Mouse (Mus musculus) telencephalon, adult 2 months (tissue): ENCODE data around the gene Rps10.

Source experiments
- DNase-seq: peaks from one replicate; pipeline ENCODE4 v3.0.0-alpha.2; 2011; ENCODE audit warnings: low read depth, low spot score

Rps10 gene

DNA sequence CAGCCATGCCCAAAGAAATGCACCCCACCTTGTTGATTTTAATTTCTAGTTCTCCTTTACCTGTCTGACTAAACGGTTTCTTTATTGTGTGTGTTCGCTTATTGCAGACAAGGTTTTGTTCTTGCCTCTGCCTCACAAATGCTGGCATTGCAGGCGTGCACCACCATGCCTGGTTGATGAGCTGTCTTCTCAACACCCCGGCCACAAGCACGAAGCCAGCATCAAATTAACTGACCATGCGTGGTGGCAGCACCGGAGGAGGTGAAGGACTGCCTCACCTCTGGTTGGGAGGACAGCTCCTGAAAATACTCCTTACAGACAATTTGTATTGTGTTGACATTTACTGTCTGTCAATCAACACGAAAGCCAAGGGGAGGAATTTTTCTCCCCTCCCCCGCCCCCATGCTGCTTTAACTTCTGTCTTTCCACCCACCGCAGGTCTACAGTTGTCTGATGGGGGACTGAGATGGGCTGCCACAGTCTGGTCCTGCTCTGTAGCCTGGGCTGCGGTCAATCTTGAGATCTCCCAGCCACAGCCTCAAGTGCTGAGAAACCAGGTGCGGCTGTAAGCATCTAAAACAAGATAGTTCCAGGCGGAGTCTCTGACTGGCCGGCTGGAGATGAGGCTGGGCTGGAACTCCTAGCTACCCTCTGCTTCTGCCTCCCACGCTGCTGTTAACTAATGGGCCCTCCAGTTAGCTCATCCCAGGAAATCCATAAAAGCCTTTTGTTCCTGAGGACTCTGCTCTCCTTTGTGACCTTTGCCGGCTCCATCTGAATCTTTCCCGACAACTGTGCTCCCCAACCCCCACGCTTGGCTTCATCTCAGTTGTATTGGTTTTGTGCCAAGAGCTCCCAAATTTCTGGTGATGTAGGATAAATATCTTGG, at the start of gene Rps10:
Gene Rps10, minus strand, starts transcription at position 538 of the 889 bp plus-strand sequence.
- no peak for DNase-seq

- no peak for DNase-seq
Observed at GRCm38 (mm10) chr17:27685550-27685913, 49.1 kb upstream of the Rps10 start.

DNA sequence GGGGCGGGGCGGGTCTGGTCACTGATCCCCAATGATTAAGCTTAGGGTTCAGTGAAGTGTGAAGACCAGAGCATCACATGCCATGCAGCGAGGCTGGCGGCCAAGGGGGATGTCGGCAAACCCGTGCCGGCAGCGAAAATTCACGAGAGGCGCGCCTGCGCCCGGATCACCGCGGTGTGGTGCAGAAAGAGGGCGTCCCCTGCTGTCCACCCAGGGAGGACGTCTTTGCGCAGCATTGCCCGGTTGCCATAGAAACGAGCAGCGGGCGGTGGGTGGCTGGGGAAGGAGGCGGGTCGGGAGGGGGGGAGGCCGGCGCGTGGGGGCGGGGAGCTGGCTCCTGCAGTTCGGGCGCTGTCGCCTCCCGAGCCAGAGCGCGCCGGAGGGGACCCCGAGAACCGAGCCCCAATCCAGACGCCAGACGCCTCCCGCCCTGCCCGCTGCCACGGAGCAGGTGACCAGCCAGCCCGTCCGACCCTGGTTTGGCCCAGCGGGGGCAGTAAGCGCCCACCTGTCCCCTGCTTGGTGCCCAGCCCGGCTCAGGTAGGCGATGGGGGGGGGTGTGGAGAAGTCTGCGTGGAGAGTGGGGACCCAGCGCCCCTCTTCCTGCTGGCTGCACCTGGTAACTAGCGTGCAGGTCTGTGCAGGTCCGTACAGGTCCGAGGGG, 48.5 kb upstream of the Rps10 start:
- DNase-seq: peak; percentile 79

DNA sequence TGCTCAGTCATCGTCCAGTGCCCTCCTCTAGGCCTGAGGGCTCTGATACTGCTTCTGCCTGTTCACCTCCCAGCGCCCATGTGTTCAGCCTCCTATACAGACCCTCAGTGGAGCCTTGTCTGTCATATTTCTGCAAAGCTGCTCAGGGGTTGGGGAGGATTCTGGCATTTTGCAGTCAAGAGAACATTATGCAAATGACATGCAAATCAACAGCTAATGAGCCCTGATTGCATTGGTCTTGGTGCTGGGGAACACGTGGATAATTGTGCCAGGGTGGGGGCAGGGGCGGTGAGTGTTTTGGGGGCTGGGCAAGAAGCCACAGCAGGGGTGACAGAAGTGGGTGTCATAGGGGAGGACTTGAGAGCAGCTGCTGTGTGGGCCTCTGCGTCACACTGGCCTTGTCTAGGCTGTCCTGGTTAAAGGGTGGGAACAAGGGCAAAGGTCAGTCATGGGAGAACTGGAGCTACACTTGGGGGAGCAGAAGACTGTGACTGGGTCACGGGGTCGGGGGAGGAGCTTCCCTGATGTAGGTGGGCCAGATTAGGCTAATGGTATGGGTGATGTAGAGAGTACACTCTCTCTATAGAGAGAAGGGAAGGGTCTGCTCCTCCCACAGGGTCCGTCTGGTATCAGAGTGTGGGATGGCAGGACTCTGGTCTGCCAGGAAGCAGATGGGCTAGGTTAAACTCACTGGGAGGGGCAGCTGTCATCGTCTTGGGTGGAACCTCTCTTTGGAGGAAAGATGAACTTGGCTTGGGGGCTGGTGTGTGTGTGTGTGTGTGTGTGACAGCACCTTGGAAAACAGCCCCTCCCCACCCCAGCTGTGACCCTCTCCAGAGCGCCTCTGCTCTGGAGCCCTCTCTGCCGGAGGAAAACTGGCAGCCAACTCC, 42.7 kb upstream of the Rps10 start:
- DNase-seq: no peak

DNA sequence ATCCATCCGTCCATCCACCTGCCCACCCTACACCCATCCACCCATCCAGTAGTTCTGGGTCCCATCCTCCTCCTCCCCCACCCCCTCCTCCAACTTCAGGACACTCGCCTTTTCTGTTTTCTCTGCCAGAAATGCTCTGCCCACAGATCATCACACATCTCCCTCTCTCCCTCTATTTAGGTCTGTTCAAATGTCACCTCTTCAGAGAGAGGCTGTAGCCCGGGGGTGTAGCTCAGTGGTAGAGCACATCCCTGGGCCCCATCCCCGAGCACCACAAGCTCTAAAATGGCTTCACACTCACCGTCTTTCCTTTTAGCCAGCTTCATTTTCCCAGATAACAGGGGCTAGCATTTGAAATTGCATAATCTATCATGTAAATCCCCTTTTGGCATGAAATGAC, 41.3 kb upstream of the Rps10 start:
- no peak for DNase-seq

DNA sequence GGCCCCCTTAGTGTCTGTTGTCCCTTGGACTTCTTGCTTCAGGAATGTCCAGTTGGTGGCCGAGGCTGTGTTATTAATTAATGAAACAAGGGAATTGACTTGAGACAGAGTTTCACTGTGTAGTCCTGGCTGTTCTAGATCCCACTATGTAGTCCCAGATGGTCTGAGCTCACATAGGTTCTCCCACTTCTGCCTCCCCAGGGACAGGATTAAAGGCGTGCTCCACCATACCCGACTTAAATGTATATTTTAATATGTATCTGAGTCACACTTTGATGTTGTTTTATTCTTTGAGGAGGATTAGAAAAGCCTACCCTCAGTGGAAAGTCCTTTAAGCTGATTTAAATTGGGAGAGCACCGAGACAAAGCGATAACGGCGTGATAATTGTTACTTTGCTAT, 39.8 kb upstream of the Rps10 start:
- no peak for DNase-seq

DNA sequence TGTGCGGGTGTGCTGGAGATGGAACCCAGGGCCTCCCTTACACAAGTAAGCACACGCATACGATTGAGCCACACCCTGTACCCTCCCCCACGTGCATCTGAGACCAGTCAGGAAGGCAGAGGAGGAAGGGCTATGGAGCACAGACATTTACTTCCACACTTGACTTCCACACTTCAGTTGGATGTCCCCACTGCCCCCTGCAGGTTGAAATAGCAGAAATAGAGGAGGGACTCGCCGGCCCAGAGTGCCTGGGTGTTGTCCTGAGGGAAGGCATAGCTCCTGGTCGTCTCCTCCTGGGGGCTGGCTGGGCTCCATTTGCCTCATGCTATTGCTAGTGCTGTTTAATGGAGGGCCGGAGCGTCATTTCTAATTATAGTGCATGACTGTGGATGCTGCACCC, 39.0 kb upstream of the Rps10 start:
- no peak for DNase-seq

- peak; percentile 48 for DNase-seq
Observed at GRCm38 (mm10) chr17:27673945-27674344, 37.5 kb upstream of the Rps10 start.

DNA sequence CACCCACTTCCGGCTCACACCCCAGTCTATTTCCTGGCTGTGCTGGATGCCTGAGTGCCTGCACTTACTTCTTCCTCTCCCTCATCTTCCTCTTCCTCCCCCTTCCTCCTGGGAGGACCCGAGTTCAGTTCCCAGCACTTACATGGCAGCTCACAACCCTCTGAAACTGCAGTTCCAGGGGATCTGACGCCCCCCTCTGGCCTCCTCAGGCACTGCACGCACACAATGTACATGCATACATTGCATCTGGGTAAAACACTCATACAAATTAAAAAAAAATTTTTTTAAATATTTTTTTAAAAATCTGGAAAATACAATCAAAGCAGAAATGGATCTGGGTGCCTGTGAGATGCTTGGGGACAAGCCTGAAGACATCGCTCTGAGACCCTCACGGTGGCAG, 35.3 kb upstream of the Rps10 start:
- DNase-seq: no peak

DNA sequence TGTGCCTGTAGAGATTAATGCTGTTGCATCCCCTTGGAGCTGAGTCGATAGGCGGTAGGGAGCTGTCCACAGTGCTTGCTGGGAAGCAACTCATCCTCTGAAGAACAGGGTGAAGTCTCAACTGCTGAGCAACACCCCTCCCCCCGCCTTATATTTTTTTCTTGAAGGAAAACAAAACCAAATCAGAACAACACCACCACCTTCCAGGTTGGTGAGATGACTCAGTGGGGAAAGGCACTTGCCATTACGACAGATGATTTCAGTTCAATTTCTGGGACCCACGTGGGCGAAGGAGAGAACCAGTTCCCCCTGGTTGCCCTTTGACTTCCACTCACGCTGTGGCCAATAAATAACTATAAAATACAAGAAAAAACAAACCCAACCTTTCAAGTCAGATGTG, 22.3 kb upstream of the Rps10 start:
- no peak for DNase-seq

DNA sequence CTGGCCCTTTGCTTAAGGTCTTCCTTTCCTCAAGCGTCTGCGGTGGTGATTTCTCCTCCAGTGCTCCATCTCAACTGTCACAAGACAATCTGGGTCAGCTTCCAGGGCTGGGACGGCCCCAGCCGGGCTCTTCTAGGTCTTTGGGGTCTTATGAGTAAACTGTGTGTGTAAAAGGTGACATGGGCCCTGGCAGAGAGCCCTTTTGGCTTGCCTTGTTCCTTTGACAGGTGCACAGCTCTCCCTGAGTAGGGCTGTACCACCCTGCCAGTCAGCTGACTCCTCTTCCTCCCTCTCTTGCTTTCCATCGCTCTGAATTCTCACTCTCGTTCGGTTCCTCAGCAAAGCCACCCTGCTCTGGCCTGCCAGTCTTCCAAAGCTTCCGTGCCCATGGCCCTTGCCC, 20.7 kb upstream of the Rps10 start:
- no peak for DNase-seq

DNA sequence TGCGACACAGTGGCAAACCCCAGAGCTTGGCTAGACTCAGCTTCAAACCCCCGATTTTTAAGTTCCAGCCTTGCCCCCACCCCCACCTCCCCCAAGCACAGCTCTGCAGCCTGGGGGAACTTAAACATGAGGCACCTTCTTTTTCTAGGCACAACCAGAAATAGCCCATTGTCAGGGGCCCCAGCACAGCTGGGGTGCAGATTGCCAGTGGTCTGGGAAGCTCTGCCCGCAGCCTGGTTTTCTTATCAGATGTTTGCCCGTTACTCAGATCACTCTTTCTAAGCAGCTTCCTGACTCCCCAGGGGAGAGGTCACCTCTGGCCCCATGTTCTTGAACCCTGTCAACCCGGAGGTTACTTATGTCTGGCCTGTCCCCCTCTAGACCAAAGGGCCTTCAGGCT, 19.9 kb upstream of the Rps10 start:
- DNase-seq: no peak

DNA sequence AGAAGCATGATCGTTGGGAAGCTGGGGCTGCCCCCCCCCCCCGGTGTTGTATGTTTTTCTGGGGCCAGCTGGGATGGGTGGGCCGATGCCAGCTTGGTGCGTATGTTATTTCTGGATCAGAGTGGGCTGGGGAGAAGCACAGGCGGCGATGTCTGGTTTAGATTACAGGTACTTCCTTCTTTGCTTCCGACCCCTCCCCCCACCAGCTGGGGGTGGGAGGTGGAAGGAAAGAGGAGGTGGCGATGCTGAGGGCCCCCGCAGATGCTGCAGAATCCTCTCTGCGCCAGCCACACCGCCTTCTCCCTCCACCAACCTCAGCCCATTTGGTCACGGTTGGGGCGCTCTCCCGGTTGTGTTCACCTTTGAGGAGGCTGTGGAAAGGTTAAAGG, 19.5 kb upstream of the Rps10 start:
- no peak for DNase-seq

- no peak for DNase-seq
Observed at GRCm38 (mm10) chr17:27655089-27656010, 18.9 kb upstream of the Rps10 start, which contains the start of gene Pacsin1. TSS of gene Pacsin1 (plus strand) at chr17:27655509.

DNA sequence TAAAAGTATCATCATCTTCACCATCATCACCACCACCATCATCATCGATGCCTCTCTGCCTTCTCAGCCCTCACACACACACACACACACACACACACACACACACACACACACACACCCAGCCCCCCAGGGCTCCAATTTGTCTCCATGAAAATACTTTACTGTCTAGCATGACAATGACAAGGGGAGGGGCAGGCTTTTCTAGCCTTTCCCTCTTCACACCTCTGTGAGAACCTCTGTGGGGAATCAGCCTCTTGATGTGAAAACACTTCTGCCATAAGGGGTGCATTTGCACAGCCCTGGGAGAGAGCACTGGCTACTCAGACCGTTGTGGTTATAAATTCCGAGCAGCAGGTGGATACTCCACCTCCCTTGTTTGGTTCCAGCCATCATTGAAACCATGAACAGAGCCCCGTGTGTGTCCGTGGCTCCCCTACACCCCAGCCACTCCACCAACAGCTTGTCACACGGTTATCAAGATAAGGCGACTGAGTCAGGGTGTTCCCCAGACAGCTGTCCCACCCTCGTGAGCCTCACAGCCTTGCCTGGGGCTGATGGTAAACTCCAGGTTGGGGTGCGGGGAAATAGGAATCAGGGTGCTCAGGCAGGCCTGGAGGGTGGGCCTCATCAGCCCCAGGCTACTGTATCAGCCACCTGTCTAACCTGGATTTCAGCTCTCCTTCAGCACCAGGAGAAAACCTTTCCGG, 16.9 kb upstream of the Rps10 start:
- DNase-seq: no peak

DNA sequence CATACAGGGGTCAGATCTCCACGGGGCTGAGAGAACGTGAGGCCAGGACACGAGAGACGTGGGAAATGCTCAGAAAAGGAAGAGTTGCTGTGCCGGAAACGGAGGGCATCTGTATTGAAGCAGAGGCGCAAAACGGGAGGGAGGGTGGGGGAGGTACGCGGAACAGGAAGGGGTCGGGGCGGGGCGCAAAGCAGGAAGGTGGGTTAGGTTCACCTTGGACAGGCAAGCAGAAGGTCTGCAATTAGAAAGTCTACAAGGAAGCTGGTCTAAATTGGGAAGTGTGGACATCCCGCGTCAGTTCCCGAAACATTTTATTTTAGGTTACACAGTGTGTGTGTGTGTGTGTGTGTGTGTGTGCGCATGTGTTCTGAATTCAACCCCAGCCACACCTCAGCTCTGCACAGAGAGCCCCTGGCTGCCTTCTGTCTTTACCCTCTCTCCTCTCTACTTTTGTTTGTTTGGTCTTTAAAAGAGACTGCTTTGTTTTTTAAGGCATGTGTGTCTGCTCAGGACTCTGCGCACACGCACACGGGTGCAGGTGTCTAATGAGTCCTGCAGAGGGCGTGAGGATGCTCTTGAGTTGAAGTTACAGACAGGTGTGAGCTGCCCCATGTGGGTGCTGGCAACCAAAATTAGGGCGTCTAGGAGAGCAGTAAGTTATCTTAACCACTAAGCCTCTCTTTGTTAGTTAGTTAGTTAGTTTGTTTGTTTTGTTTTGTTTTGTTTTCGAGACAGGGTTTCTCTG, 15.7 kb upstream of the Rps10 start:
- no peak for DNase-seq

DNA sequence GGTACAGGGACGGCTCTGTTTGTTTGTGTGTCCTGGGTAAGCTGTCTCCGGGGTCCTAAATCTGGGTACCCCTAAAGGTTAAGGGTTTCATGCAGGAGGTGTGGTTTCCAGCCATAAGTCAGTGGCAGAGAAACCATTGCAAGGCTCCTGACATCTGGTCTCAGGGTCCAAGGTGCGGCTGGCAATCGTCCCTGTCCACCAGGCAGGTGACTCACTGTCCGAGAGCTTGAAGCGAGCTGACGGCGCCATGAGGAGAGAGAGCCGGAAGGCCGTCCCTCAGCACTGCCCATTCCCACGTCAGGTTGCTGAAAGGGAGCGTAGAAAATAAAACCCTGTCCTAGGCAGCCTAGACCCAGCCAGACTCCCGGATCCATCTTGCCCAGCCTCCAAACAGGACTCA, 14.1 kb upstream of the Rps10 start:
- DNase-seq: no peak

- DNase-seq: no peak
Observed at GRCm38 (mm10) chr17:27650160-27650559, 13.7 kb upstream of the Rps10 start.

DNA sequence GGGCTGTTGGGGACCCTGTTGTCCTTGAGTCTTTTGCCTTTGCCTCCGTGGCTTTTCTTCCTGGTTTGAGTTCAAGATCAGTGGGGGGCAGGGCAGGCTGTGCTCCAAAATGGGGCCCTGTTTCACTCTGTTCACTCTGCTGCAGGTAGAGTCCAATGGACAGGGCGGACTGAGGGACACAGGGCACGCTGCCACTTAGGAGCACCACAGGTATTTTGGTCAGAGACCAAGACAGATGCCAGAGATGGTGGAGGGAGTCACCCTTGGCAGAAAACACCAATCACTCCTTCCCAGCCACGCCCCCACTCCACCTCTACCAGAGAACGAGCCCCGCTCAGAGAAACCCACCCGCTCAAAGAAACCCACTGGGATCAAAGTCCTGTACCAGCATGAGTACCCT, 9.3 kb upstream of the Rps10 start:
- DNase-seq: no peak

DNA sequence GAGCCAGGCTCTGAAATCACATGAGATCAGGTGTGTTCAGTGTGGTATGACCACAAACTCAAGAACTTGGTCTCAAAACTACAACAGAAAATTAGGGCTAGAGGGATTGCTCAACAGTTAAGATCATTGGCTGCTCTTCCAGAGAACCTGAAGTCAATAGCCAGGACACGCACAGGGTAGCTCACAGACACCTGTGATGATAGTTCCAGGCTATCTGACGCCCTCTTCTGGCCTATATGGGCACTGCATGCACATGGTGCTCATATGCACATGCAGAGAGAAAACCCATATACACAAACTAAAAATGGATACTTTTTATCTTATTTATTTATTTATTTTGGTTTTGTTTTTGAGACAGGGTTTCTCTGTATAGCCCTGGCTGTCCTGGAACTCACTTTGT, 8.1 kb upstream of the Rps10 start:
- DNase-seq: no peak
